Mouse (Mus musculus): Measurements from ENCODE around the gene Prkaa2. TPM values are rescaled to one million over a fixed set of nuclear protein-coding genes. Genes with fewer than 3 reads are reported as not detected.

Gene Prkaa2
- total and polyA plus RNA-seq, 3 experiments: not detected

DNA sequence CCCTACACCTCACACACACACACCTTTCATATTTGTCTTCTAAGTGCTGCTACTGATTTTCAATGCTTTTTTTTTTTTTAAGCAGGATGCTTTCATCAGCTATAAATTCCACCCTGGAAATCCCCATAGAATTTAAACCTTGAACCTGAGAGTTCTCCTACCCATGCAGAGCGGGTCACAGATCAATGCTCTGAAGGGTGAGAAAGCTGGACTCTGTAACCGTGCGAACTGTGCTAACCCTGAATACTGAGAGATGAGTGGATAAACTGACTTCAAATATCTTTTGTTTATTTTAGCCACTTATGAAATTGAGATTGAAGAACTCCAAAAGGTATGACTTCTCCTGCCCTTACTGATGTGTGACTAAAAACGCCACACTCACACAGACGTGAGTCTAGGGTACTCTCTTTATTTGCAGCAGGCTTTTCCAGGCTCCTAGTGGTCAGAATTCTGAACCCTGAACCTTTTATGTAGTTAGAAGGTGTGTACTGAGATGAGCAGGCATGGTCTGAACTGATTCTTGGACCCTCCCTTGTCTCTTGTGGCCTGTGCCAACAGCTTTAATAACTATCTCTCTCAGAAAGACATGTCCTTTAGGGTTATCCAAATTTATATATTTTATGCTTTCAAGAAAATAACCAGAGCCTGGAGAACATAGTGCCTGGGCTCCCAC is 123.6 kb downstream of the Prkaa2 start:
- no peak overlapping the region for H3K27ac ChIP-seq (ENCODE audit: control insufficient read depth, low read depth, low read length)
- H3K9me3 ChIP-seq (replicated peaks; ENCODE audit: insufficient read depth, low read length): no peaks in the 10 kb centered on the region
- no peaks in the 10 kb centered on the region for H3K27me3 ChIP-seq (ENCODE audit: control insufficient read depth in 1 of 2, insufficient read depth in 2 of 2, low read length in 2 of 2)
- DNase-seq (ENCODE audit: low read depth, low spot score): no peak
- peaks cover 0 to 28% of the 10 kb centered on the region in 2 experiments; a peak in 2 of 4 replicates for H3K36me3 ChIP-seq (ENCODE audit: control insufficient read depth in 1 of 2, insufficient read depth in 2 of 2, low read length in 2 of 2)
- H3K4me3 ChIP-seq (ENCODE audit: control insufficient read depth in 1 of 2, insufficient read depth in 1 of 2, low read depth in 2 of 2, low read length in 2 of 2): no peak overlapping the region
- no peaks in the 10 kb centered on the region for H3K79me2 ChIP-seq (ENCODE audit: control insufficient read depth, insufficient read depth, low read length, poor library complexity)
- TF ChIP-seq HCFC1 (IDR thresholded peaks at IDR 0.05; ENCODE audit: low read depth, low read length) (no peak), MAX (IDR thresholded peaks at IDR 0.05; ENCODE audit: low read length) (no peak), MEF2A (IDR thresholded peaks at IDR 0.05; ENCODE audit: extremely low read depth, insufficient replicate concordance, low read depth, low read length, poor library complexity, severe bottlenecking) (no peak), SMC3 (IDR thresholded peaks at IDR 0.05; ENCODE audit: low read depth, low read length) (no peak)
- H3K4me1 ChIP-seq (ENCODE audit: control insufficient read depth in 1 of 2, insufficient read depth in 2 of 2, low read length in 2 of 2): peaks cover 10 to 29% of the 10 kb centered on the region in 2 experiments
- no peak overlapping the region for H3K9ac ChIP-seq (ENCODE audit: control insufficient read depth, low read depth, low read length, poor library complexity, severe bottlenecking)

Other genes with a start within 250 kb of the Prkaa2 start
- gene C8a, start 233.5 kb downstream of the Prkaa2 start, total RNA-seq (2012; rRNA removed): not detected in 2 replicates
- gene C8a, start 233.5 kb downstream of the Prkaa2 start, polyA plus RNA-seq (2012; ENCODE audit: insufficient read depth in 1 of 2, insufficient read length in 2 of 2, low read depth in 1 of 2, low replicate concordance in 2 of 2, missing spikeins in 1 of 2): not detected
- 0.07 and 0.08 TPM in 2 replicates for gene Fyb2, start 196.4 kb downstream of the Prkaa2 start, total RNA-seq (2012; rRNA removed)
- under 1 TPM in 1 of 2 experiments, not detected in 1; 0.10 TPM for gene Fyb2, start 196.4 kb downstream of the Prkaa2 start, polyA plus RNA-seq (2012; ENCODE audit: insufficient read depth in 1 of 2, insufficient read length in 2 of 2, low read depth in 1 of 2, low replicate concordance in 2 of 2, missing spikeins in 1 of 2)
- gene Plpp3, start 47.5 kb upstream of the Prkaa2 start, total RNA-seq (2012; rRNA removed): not detected in 2 replicates
- gene Plpp3, start 47.5 kb upstream of the Prkaa2 start, polyA plus RNA-seq (2012; ENCODE audit: insufficient read depth in 1 of 2, insufficient read length in 2 of 2, low read depth in 1 of 2, low replicate concordance in 2 of 2, missing spikeins in 1 of 2): not detected